Mouse (Mus musculus): ENCODE measurements around the gene Pcsk6.

Pcsk6 gene

GRCm38 (mm10) chr7:65880666-65881289 is 19.2 kb downstream of the Pcsk6 start:
- no peak for DNase-seq (ENCODE audit: low spot score in 2 of 2)

GRCm38 (mm10) chr7:65881290-65881688 is 19.8 kb downstream of the Pcsk6 start:
- peak in 1 of 2 experiments; percentile 42 for DNase-seq (ENCODE audit: low spot score in 2 of 2)

GRCm38 (mm10) chr7:65884928-65885327 is 23.4 kb downstream of the Pcsk6 start:
- no peak for DNase-seq (ENCODE audit: low spot score in 2 of 2)

GRCm38 (mm10) chr7:65885819-65886218 is 24.3 kb downstream of the Pcsk6 start:
- DNase-seq (ENCODE audit: low spot score in 2 of 2): no peak

- no peak for DNase-seq (ENCODE audit: low spot score in 2 of 2)
Observed at GRCm38 (mm10) chr7:65891831-65892230, 30.3 kb downstream of the Pcsk6 start.

- no peak for DNase-seq (ENCODE audit: low spot score in 2 of 2)
Observed at GRCm38 (mm10) chr7:65892264-65892828, 30.8 kb downstream of the Pcsk6 start.

- DNase-seq (ENCODE audit: low spot score in 2 of 2): no peak
Observed at GRCm38 (mm10) chr7:65893546-65893945, 32.0 kb downstream of the Pcsk6 start.

- no peak for DNase-seq (ENCODE audit: low spot score in 2 of 2)
Observed at GRCm38 (mm10) chr7:65895262-65895661, 33.7 kb downstream of the Pcsk6 start.

- DNase-seq (ENCODE audit: low spot score in 2 of 2): no peak
Observed at GRCm38 (mm10) chr7:65901231-65901630, 39.7 kb downstream of the Pcsk6 start.

- DNase-seq (ENCODE audit: low spot score in 2 of 2): no peak
Observed at GRCm38 (mm10) chr7:65902471-65903180, 41.1 kb downstream of the Pcsk6 start.

GRCm38 (mm10) chr7:65903456-65903855 is 41.9 kb downstream of the Pcsk6 start:
- no peak for DNase-seq (ENCODE audit: low spot score in 2 of 2)

- DNase-seq (ENCODE audit: low spot score in 2 of 2): no peak
Observed at GRCm38 (mm10) chr7:65906528-65907272, 45.2 kb downstream of the Pcsk6 start.

- no peak for DNase-seq (ENCODE audit: low spot score in 2 of 2)
Observed at GRCm38 (mm10) chr7:65909343-65910127, 48.0 kb downstream of the Pcsk6 start.

GRCm38 (mm10) chr7:65913088-65913610 is 51.6 kb downstream of the Pcsk6 start:
- DNase-seq (ENCODE audit: low spot score in 2 of 2): no peak

GRCm38 (mm10) chr7:65914761-65915301 is 53.3 kb downstream of the Pcsk6 start:
- DNase-seq (ENCODE audit: low spot score in 2 of 2): no peak

GRCm38 (mm10) chr7:65915821-65916220 is 54.3 kb downstream of the Pcsk6 start:
- DNase-seq (ENCODE audit: low spot score in 2 of 2): no peak

GRCm38 (mm10) chr7:65916566-65916965 is 55.0 kb downstream of the Pcsk6 start:
- no peak for DNase-seq (ENCODE audit: low spot score in 2 of 2)

GRCm38 (mm10) chr7:65918431-65918830 is 56.9 kb downstream of the Pcsk6 start:
- no peak for DNase-seq (ENCODE audit: low spot score in 2 of 2)

GRCm38 (mm10) chr7:65929398-65929797 is 67.9 kb downstream of the Pcsk6 start:
- no peak for DNase-seq (ENCODE audit: low spot score in 2 of 2)

- no peak for DNase-seq (ENCODE audit: low spot score in 2 of 2)
Observed at GRCm38 (mm10) chr7:65930478-65930877, 68.9 kb downstream of the Pcsk6 start.

Measured in cerebellum, postnatal 4 days (tissue).